Mouse (Mus musculus): ENCODE data around the gene Tom1l2. TPM values are rescaled to one million over a fixed set of nuclear protein-coding genes. Genes with fewer than 3 reads are reported as not detected.

The Tom1l2 gene
- polyA plus RNA-seq, 1 experiment from 2014 or later = 19.3 TPM

DNA sequence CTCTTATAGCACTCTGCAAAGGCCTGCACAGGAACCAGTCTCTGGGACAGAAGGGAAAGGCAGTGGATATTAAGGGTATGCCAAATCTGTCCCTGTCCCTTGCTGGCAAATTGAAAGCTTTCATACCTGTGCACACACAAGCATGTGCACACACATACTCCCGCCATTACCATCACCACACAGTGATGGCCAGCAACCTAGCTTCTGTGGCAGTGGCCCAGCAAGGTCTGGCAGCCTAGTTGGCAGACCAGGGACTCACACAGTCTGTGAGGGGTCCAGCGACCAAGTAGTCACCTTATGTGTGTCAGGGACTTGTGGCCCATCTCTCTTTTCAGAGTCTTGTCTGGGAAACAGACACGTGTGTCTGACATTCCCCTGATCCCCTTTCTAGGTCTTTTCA, 141.6 kb downstream of the Tom1l2 start:
- Histone ChIP-seq H3K36me3 (peaks cover 19% of the 10 kb centered on the region), H3K4me3 (peak overlapping the region; percentile 61), H3K27ac (peak overlapping the region; percentile 88), H3K9me3 (no peaks in the 10 kb centered on the region), H3K4me1 (peaks cover 82% of the 10 kb centered on the region), H3K27me3 (ENCODE audit: insufficient read depth, poor library complexity, severe bottlenecking) (no peaks in the 10 kb centered on the region)
- WGBS = 68% methylated on average over 3 of the region's 3 CpGs
- DNase-seq (ENCODE audit: low spot score) = no peak

DNA sequence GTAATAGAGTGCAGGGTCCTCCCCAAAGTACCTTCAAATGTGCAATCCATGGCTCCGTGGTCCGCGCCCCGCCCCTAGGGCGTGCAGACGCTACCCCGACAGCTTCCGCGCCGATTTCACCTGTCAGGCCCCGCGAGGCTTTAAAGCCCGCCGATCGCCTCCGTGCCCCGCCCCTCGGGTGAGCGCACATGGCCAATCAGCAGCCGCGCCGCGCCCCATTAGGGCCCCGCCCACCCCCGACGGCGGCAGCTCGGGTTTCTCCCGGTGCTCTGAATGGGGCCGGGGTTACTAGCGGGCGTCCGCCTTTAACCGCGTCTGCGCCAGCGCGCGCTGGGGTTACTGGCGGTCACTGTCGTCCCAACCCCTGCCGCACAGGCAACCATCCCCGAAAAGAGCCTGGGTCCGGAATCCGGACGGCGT, 142.4 kb downstream of the Tom1l2 start:
- Histone ChIP-seq H3K36me3 (peaks cover 21% of the 10 kb centered on the region), H3K4me1 (peaks cover 85% of the 10 kb centered on the region), H3K27me3 (ENCODE audit: insufficient read depth, poor library complexity, severe bottlenecking) (no peaks in the 10 kb centered on the region), H3K9me3 (no peaks in the 10 kb centered on the region), H3K27ac (peak overlapping the region; percentile 88), H3K4me3 (peak overlapping the region; percentile 61)
- DNase-seq (ENCODE audit: low spot score) = peak; percentile 98
- under 1% methylated on average over 46 of the region's 47 CpGs for WGBS

DNA sequence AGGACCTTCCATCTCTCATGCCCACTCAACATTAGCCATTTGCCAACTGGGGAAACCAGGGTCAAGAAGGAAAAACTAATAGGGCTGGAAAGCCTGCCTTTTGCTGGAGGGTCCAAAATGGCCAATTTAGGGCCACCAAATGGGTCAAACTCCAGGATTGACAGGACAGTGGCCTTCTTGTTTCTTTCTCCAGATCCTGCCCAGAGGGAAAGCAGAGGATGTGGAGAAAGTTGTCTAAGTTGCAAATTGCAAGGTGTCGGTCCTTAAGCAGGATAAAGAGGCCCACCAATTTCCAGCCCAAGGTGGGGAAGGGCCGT, 142.8 kb downstream of the Tom1l2 start:
- DNase-seq (ENCODE audit: low spot score) = no peak
- H3K36me3 ChIP-seq = peaks cover 26% of the 10 kb centered on the region
- peak overlapping the region; percentile 88 for H3K27ac ChIP-seq
- 2% methylated on average over 2 of the region's 2 CpGs for WGBS
- H3K27me3 ChIP-seq (ENCODE audit: insufficient read depth, poor library complexity, severe bottlenecking) = no peaks in the 10 kb centered on the region
- H3K4me3 ChIP-seq = peak overlapping the region; percentile 61
- peaks cover 89% of the 10 kb centered on the region for H3K4me1 ChIP-seq
- no peaks in the 10 kb centered on the region for H3K9me3 ChIP-seq

DNA sequence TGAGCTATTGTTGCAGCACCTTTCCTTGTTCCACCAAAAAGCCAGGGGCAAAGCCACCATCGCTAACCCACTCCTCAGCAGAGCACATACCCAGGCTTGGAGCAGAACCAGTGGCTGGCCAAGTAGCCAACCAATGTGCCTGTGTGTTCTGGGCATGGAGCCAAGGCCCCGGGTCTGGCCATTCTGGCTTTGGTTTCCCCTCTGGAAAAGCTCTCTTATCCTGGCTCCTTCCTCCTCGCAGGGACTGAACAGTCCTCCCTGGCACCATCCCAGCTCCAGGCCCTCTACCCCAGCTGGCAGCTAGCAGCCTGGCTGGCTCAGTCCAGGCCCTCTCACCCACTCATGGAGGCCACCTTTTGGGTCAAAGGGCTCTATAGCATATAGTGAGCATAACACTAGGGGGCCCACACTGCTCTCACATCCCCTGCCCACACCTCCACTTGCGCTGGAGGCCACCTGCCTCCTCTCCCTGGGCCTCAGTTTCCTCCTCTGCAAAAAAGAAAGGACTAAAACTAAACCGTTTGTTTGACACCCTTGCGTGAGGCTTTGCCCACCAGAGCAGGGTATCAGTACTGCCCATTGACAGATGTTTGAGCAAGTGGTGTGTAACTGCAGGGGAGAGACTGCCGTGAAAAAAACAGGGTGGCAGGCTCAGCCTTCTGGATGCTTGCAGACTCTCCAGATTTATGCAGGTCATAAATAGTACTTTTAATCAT, 143.3 kb downstream of the Tom1l2 start:
- Histone ChIP-seq H3K4me1 (peaks cover 90% of the 10 kb centered on the region), H3K27me3 (ENCODE audit: insufficient read depth, poor library complexity, severe bottlenecking) (no peaks in the 10 kb centered on the region), H3K36me3 (peaks cover 31% of the 10 kb centered on the region), H3K27ac (peak overlapping the region; percentile 88), H3K4me3 (peak overlapping the region; percentile 61), H3K9me3 (no peaks in the 10 kb centered on the region)
- DNase-seq (ENCODE audit: low spot score) = no peak
- WGBS = 59% methylated on average over 7 of the region's 7 CpGs

DNA sequence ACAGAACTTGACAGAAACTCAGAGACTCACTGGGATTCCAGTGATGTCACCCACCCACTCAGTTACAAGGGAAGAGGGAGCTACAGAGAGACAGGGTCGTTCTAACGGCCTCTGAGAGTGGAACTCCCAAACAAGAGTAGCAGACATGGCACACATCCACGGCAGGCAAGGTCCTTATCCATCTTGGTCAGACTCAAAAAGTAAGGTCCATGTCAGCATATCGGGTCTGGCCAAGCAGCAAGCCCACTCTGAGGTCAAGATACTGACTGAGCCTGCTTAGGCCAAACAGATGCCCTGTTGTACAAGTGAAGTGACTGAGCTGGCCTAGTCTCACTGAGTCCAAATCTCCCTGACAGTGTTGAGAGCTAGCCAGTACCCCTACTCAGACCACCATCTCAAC, 144.0 kb downstream of the Tom1l2 start:
- peaks cover 37% of the 10 kb centered on the region for H3K36me3 ChIP-seq
- H3K4me1 ChIP-seq = peaks cover 89% of the 10 kb centered on the region
- H3K4me3 ChIP-seq = peak overlapping the region; percentile 61
- no peaks in the 10 kb centered on the region for H3K27me3 ChIP-seq (ENCODE audit: insufficient read depth, poor library complexity, severe bottlenecking)
- H3K9me3 ChIP-seq = no peaks in the 10 kb centered on the region
- DNase-seq (ENCODE audit: low spot score) = no peak
- peak overlapping the region; percentile 88 for H3K27ac ChIP-seq
- WGBS = 53% methylated on average over 4 of the region's 4 CpGs

DNA sequence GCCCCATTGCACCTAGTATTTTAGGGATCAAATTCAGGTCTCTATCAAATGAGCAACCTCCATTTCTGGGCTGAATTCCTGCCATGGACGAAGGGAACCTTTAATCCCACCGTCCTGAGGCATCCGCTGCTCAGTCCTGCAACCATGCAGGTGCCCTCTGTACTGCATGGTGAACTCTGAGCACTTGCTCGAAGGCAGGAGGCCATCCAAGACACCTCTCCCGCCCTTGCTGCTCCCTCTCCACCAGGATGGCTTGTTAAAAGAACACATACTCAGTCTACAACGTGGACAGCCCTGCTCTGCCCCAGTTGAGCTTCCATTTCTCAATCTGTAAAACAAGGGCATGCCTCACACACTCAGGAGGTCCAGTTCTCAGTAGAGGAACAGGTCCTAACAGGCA, 144.5 kb downstream of the Tom1l2 start:
- Histone ChIP-seq H3K36me3 (peaks cover 42% of the 10 kb centered on the region), H3K9me3 (no peaks in the 10 kb centered on the region), H3K4me3 (peak overlapping the region; percentile 61), H3K27me3 (ENCODE audit: insufficient read depth, poor library complexity, severe bottlenecking) (no peaks in the 10 kb centered on the region), H3K27ac (peak overlapping the region; percentile 88), H3K4me1 (peaks cover 84% of the 10 kb centered on the region)
- 75% methylated on average over 6 of the region's 6 CpGs for WGBS
- DNase-seq (ENCODE audit: low spot score) = no peak

DNA sequence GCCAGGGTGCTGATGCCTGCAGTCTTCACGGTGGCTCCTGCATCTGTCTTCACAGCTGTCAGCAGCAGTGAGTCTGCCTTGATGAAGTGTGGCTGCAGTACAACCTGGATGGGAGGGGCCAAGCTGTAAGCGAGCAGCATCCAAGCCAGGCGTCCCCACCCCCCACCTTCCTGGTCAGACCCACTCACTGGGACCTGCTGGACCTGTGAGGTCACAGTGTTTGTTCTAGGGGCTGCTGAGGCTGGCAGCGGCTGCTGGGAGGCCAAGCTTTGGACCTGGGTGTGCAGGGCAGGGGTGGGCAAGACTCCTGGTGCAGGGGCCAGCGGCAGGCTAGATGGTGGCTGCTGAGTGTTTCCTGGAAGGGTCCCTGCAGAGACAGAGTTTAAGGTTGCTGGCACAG, 146.5 kb downstream of the Tom1l2 start:
- DNase-seq (ENCODE audit: low spot score) = no peak
- H3K9me3 ChIP-seq = no peaks in the 10 kb centered on the region
- peaks cover 62% of the 10 kb centered on the region for H3K36me3 ChIP-seq
- peaks cover 64% of the 10 kb centered on the region for H3K4me1 ChIP-seq
- no peaks in the 10 kb centered on the region for H3K27me3 ChIP-seq (ENCODE audit: insufficient read depth, poor library complexity, severe bottlenecking)
- no peak overlapping the region for H3K4me3 ChIP-seq
- 68% methylated on average over 5 of the region's 5 CpGs for whole genome bisulfite sequencing
- peak overlapping the region; percentile 49; the same call in 1 of the 2 replicates for H3K27ac ChIP-seq

DNA sequence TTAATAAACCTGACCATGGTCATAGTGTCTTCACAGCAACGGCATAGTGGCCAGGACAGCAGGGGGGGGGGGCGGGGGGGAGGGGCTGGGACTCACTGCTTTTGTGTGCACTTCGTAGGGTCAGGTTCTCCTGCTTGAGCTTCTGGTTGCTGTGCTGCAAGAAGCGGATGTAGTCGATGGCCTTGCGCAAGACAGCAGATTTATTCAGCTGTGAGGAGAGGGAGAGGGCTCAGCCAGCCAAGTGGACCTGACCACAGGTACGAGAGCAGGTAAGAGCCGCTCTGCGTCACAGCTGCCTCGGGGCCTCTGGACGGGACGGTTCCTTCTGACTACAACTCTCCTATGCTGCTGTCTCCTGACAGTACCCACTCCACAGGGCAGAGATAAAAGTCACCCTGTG, 147.7 kb downstream of the Tom1l2 start:
- DNase-seq (ENCODE audit: low spot score) = no peak
- Histone ChIP-seq H3K9me3 (no peaks in the 10 kb centered on the region), H3K4me1 (peaks cover 60% of the 10 kb centered on the region), H3K27me3 (ENCODE audit: insufficient read depth, poor library complexity, severe bottlenecking) (no peaks in the 10 kb centered on the region), H3K27ac (no peak overlapping the region), H3K4me3 (no peak overlapping the region), H3K36me3 (peaks cover 74% of the 10 kb centered on the region)
- 85% methylated on average over 12 of the region's 12 CpGs for WGBS

DNA sequence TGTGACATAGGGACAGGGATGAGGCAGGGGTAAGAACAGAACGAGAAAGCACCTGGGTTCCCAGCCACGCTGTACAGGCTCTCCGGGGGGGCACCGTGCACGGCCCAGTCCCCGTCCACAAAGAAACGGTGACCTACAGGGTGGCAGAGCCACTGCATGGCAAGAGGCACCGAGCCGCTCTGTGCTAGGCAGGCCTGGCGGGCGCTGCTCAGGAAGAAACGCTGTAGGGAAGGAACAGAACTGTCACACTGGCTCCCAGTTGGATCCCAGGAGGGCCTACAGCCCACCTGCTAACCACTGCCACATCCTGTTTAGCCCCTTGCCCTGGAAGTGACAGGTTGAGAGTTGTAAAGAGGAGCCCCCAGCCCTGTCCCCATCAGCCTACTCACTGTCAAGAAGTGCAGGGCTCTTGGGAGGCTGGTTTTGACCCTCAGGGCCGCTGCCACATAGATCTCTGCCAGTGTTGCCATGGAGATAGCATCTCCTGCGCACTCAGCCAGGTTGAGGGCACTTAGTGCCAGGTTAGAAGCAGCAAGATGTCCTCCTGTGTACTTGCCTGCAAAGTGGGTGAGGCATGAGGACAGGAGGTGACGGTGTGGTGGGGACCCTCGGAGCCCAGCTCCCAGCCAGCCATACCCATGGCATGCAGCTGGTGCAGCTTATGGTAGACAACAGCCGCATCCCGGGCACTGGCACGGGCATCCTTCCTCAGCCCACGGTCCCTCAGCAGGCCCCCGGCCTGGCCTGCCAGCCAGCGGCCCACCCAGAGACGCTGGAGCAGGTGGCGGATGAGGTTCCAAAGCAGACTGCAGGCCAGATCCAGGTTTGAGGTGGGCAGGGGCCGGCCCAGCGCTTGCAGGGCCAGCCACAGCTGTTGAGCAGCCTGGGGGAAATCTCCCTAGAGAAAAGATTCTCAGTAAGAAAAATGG, 149.7 kb downstream of the Tom1l2 start:
- 93% methylated on average over 26 of the region's 26 CpGs for WGBS
- H3K9me3 ChIP-seq = no peaks in the 10 kb centered on the region
- DNase-seq (ENCODE audit: low spot score) = no peak
- H3K27ac ChIP-seq = no peak overlapping the region
- peaks cover 46% of the 10 kb centered on the region for H3K4me1 ChIP-seq
- peaks cover 90% of the 10 kb centered on the region for H3K36me3 ChIP-seq
- H3K27me3 ChIP-seq (ENCODE audit: insufficient read depth, poor library complexity, severe bottlenecking) = no peaks in the 10 kb centered on the region
- H3K4me3 ChIP-seq = no peak overlapping the region

DNA sequence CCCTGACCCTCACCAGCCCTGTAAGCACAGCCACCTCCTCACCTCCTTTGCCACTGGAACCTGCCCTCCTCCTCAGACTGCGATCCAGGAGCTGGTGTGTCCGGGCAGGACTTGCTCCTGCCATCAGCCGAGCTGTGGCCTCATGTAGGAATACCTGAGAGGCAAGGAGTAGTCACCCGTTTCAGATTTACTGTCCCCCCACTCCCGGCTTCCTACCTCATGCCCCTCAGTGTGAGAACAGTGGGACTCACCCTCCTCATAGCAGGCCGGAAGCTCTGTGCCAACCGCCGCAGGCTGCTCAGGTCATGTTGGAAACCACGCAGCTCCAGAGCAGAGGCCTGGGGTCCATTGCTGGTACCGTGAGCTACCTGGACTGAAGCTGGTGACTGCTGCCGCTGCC, 152.3 kb downstream of the Tom1l2 start:
- H3K36me3 ChIP-seq = peaks cover 95% of the 10 kb centered on the region

DNA sequence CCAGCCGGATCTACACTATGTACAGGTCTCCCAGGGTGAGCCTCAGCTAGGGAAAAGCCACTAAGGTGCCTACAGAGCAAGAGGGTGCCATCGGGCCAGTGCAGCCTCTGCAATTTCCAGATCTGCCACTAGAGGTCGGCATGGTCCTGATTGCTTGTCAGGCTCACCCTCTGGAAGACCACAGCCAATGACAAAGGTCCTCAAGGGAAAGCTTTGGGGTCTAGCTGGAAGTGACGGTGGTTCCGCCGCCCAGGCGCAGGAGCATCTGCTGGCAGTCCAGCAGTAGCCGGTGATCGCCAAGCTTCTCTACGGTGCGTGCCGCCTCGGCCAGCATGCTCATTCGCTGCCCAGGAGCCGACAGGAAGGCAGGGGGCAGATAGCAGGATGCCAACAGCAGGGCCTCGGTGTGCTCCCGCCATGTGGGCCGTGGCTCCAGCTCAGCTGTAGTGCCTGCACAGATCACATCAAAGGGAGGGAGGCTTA, 153.0 kb downstream of the Tom1l2 start:
- Histone ChIP-seq H3K36me3 (peaks cover 95% of the 10 kb centered on the region), H3K27me3 (ENCODE audit: insufficient read depth, poor library complexity, severe bottlenecking) (no peaks in the 10 kb centered on the region), H3K9me3 (peaks cover 3% of the 10 kb centered on the region), H3K27ac (peak overlapping the region; percentile 62), H3K4me1 (peaks cover 14% of the 10 kb centered on the region), H3K4me3 (no peak overlapping the region)
- peak; percentile 93 for DNase-seq (ENCODE audit: low spot score)
- WGBS = 18% methylated on average over 18 of the region's 18 CpGs

More for the DNA sequence above, 152.3 kb downstream of the Tom1l2 start:
- Histone ChIP-seq H3K27ac (0 out of 2 replicates have a peak overlapping the region, but pooled peaks have one; percentile 62), H3K4me1 (peaks cover 20% of the 10 kb centered on the region), H3K9me3 (no peaks in the 10 kb centered on the region), H3K4me3 (no peak overlapping the region), H3K27me3 (ENCODE audit: insufficient read depth, poor library complexity, severe bottlenecking) (no peaks in the 10 kb centered on the region)
- DNase-seq (ENCODE audit: low spot score) = no peak
- WGBS = 92% methylated on average over 11 of the region's 11 CpGs

DNA sequence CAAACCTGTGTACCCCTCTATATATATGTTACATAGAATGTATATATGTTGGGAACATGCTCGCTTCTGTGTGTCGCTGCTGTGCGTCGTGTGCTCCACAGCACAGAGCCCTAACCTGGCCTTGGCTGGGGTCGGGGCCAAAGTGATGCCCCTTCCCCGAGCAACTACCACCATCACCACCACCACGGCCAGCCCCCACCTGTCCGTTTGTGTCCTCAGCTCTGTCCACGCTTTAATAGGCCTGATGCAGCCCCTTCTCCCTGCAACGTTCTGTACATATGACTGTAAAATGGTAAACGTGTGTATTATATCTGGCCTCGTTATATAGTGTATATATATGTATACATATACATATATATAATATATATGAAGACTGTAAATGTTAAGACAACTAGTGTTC, 154.1 kb downstream of the Tom1l2 start:
- Histone ChIP-seq H3K27me3 (ENCODE audit: insufficient read depth, poor library complexity, severe bottlenecking) (no peaks in the 10 kb centered on the region), H3K9me3 (peaks cover 9% of the 10 kb centered on the region), H3K27ac (no peak overlapping the region), H3K4me3 (no peak overlapping the region), H3K4me1 (peaks cover 15% of the 10 kb centered on the region), H3K36me3 (peaks cover 95% of the 10 kb centered on the region)
- WGBS = 89% methylated on average over 12 of the region's 12 CpGs
- DNase-seq (ENCODE audit: low spot score) = no peak

DNA sequence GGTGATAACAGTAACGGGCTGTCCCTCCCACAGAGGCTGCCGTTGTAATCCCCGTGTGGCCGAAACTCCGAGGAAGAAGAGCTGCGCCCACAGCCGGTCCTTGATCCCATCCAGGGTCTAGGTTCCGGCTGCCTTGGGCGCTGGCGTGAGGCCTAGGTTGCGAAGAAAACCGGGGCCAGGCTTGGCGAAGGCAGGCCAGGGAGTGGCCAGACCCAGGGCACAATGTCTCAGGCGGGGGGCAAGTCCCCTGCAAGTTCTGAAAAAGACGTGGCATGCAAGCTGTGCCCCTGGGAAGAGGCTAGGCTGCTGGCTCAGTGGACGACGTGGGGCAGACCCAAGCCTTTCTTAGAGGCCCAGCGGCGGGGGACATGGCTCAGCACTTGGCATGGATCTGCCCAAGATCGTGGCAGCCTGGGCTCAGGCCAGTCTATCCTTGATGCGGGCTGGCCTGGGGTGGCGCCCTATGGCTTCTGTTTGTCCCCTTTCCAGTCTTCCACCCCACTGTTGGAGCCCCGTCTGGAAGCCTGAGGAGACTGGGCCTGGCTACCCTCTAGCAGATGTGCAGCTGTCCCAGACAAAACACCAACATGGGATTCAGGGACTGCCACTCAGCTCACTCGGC, 154.6 kb downstream of the Tom1l2 start:
- Histone ChIP-seq H3K4me1 (peaks cover 20% of the 10 kb centered on the region), H3K36me3 (peaks cover 95% of the 10 kb centered on the region), H3K4me3 (no peak overlapping the region), H3K9me3 (peaks cover 9% of the 10 kb centered on the region), H3K27me3 (ENCODE audit: insufficient read depth, poor library complexity, severe bottlenecking) (no peaks in the 10 kb centered on the region), H3K27ac (no peak overlapping the region)
- DNase-seq (ENCODE audit: low spot score) = no peak
- WGBS = 82% methylated on average over 24 of the region's 24 CpGs

Data from heart, embryonic 10.5 days (tissue).